Mouse (Mus musculus): ENCODE data around the gene Spin2-ps6.
"Not testable (repeated sequence)": the region's sequence is repeated elsewhere in the genome, so short reads cannot be mapped to it uniquely, and the experiment has no call there.

Gene Spin2-ps6

DNA sequence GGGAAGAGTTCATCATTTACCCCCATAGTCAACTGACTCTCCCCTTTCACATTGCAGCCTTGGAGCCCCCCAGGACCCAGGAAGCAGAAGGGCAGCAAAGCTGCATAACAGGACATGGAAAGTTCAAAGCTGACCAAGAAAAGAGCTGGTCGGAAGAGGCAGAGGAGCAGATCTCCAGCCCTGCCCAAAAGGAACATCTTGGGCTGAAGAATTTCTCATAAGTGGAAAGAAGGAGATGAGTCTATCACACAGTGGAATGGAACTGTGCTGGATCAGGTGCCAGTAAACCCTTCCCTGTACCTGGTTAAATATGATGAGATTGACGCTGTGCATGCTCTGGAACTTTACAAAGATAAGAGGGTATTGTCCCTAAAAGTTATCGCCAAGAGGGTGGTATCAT, at the start of gene Spin2-ps6:
Spin2-ps6 (plus strand) TSS at position 301 of the 400 bp plus-strand sequence.
- DNase-seq (ENCODE audit: low spot score in 2 of 2) = not testable (repeated sequence)

All from spleen, postnatal 4 days (tissue).